Mouse (Mus musculus) cerebellum, postnatal 14 days (tissue): ENCODE measurements around the gene Abca4.
"Not testable (repeated sequence)": the region's sequence is repeated elsewhere in the genome, so short reads cannot be mapped to it uniquely, and the experiment has no call there.

ENCODE experiments used
- DNase-seq, 2 experiments: peaks; one replicate each; pipeline ENCODE4 v3.0.0; 2021; ENCODE audit warnings: mixed read lengths in 2 of 2

Gene Abca4

GRCm38 (mm10) chr3:122058439-122059198, 14.4 kb downstream of the Abca4 start:
- no peak for DNase-seq

GRCm38 (mm10) chr3:122062586-122062985, 18.3 kb downstream of the Abca4 start:
- DNase-seq: no peak

GRCm38 (mm10) chr3:122064556-122065410, 20.5 kb downstream of the Abca4 start:
- DNase-seq: no peak

GRCm38 (mm10) chr3:122071769-122072168, 27.5 kb downstream of the Abca4 start:
- no peak for DNase-seq

GRCm38 (mm10) chr3:122072646-122073571, 28.7 kb downstream of the Abca4 start:
- DNase-seq: peak in 1 of 2 experiments; percentile 15

- DNase-seq: no peak
These were observed 29.4 kb downstream of the Abca4 start for GRCm38 (mm10) chr3:122073595-122073994.

- DNase-seq: peak; percentile 28 to 49
These were observed 30.1 kb downstream of the Abca4 start for GRCm38 (mm10) chr3:122074334-122074733.

GRCm38 (mm10) chr3:122078141-122078540, 33.9 kb downstream of the Abca4 start:
- no peak for DNase-seq

GRCm38 (mm10) chr3:122079172-122079571, 34.9 kb downstream of the Abca4 start:
- DNase-seq: no peak

- not testable (repeated sequence) for DNase-seq
These were observed 37.4 kb downstream of the Abca4 start for GRCm38 (mm10) chr3:122081634-122082033.

- no peak for DNase-seq
These were observed 38.1 kb downstream of the Abca4 start for GRCm38 (mm10) chr3:122082338-122082737.

- DNase-seq: peak; percentile 53 to 57
These were observed 41.1 kb downstream of the Abca4 start for GRCm38 (mm10) chr3:122085157-122085989.

- DNase-seq: no peak
These were observed 43.9 kb downstream of the Abca4 start for GRCm38 (mm10) chr3:122088054-122088681.

GRCm38 (mm10) chr3:122090338-122090737, 46.1 kb downstream of the Abca4 start:
- DNase-seq: no peak

GRCm38 (mm10) chr3:122099713-122100112, 55.5 kb downstream of the Abca4 start:
- DNase-seq: no peak

GRCm38 (mm10) chr3:122102091-122102490, 57.8 kb downstream of the Abca4 start:
- DNase-seq: no peak

- DNase-seq: peak; percentile 90 to 95
These were observed 59.9 kb downstream of the Abca4 start for GRCm38 (mm10) chr3:122103864-122104808.

- DNase-seq: no peak
These were observed 62.7 kb downstream of the Abca4 start for GRCm38 (mm10) chr3:122106920-122107319.

GRCm38 (mm10) chr3:122107643-122108194, 63.5 kb downstream of the Abca4 start:
- DNase-seq: no peak

- no peak for DNase-seq
These were observed 65.2 kb downstream of the Abca4 start for GRCm38 (mm10) chr3:122109461-122109860.
